Mouse (Mus musculus): ENCODE measurements around the gene Vat1l.

Gene Vat1l

GRCm38 (mm10) chr8:114387494-114387893 lies 182.1 kb downstream of the Vat1l start:
- intact Hi-C loops (cut with DNase I), result no loop called here

- intact Hi-C loops (cut with DNase I), result no loop called here
Observed at GRCm38 (mm10) chr8:114390465-114391254, 185.2 kb downstream of the Vat1l start.

- intact Hi-C loops (cut with DNase I), result no loop called here
Observed at GRCm38 (mm10) chr8:114398326-114398725, 192.9 kb downstream of the Vat1l start.

- intact Hi-C loops (cut with DNase I), result no loop called here
Observed at GRCm38 (mm10) chr8:114399273-114399672, 193.9 kb downstream of the Vat1l start.

GRCm38 (mm10) chr8:114401679-114402078 lies 196.3 kb downstream of the Vat1l start:
- intact Hi-C loops (cut with DNase I), result no loop called here

GRCm38 (mm10) chr8:114411421-114411820 lies 206.0 kb downstream of the Vat1l start:
- intact Hi-C loops (cut with DNase I), result no loop called here

GRCm38 (mm10) chr8:114417786-114418185 lies 212.4 kb downstream of the Vat1l start, which contains the start of gene Clec3a:
Gene Clec3a, plus strand, starts transcription at chr8:114418086.
- intact Hi-C loops (cut with DNase I), result no loop called here

- intact Hi-C loops (cut with DNase I), result no loop called here
Observed at GRCm38 (mm10) chr8:114418486-114418885, 213.1 kb downstream of the Vat1l start.

- intact Hi-C loops (cut with DNase I), result no loop called here
Observed at GRCm38 (mm10) chr8:114418904-114419303, 213.5 kb downstream of the Vat1l start.

GRCm38 (mm10) chr8:114421544-114421943 lies 216.1 kb downstream of the Vat1l start:
- intact Hi-C loops (cut with DNase I), result no loop called here
